Mouse (Mus musculus): ENCODE measurements around the gene Clint1. TPM values are rescaled to one million over a fixed set of nuclear protein-coding genes. Genes with fewer than 3 reads are reported as not detected.
A peak's percentile ranks its signal among the peaks of the same experiment; 100 is the strongest.

The Clint1 gene
- 72.7 and 84.5 TPM in 2 replicates for polyA plus RNA-seq (2015; fragmentation: Nextera tagmentation; extraction: Ambion mirVana)

- peak within 1 kb of the TSS; percentile 95 for H3K9ac ChIP-seq
- H3K4me2 ChIP-seq: peak within 1 kb of the TSS; percentile 66
- peaks cover 8% of the 10 kb centered on the region; the same call in 1 of the 2 replicates for H3K27me3 ChIP-seq
- 0 out of 2 replicates have a peak, but pooled peaks cover 3% of the 10 kb centered on the region for H3K36me3 ChIP-seq
- WGBS: under 1% methylated on average over 57 of the region's 57 CpGs
- ATAC-seq (ENCODE audit: insufficient number of reproducible peaks, low FRiP score, low TSS enrichment, low read depth): peak; percentile 79
- no peaks in the 10 kb centered on the region for H3K9me3 ChIP-seq
- H3K4me3 ChIP-seq: peak within 1 kb of the TSS; percentile 97
- H3K4me1 ChIP-seq: peaks cover 37% of the 10 kb centered on the region
- peak within 1 kb of the TSS; percentile 80 for H3K27ac ChIP-seq
Measured at GRCm38 (mm10) chr11:45851516-45852123, at the start of gene Clint1. Gene Clint1, plus strand, starts transcription at chr11:45852051.

- Histone ChIP-seq H3K4me3 (no peak overlapping the region), H3K36me3 (no peaks in the 10 kb centered on the region), H3K9ac (no peak overlapping the region), H3K27ac (no peak overlapping the region), H3K4me1 (peaks cover 12% of the 10 kb centered on the region; the same call in 1 of the 2 replicates), H3K4me2 (no peak overlapping the region), H3K27me3 (no peaks in the 10 kb centered on the region), H3K9me3 (no peaks in the 10 kb centered on the region)
- WGBS: 67% methylated on average over 4 of the region's 4 CpGs
- no peak for ATAC-seq (ENCODE audit: insufficient number of reproducible peaks, low FRiP score, low TSS enrichment, low read depth)
Measured at GRCm38 (mm10) chr11:45804068-45804467, 47.8 kb upstream of the Clint1 start.

GRCm38 (mm10) chr11:45805312-45805772 is 46.5 kb upstream of the Clint1 start:
- Histone ChIP-seq H3K4me3 (no peak overlapping the region), H3K27me3 (no peaks in the 10 kb centered on the region), H3K9ac (no peak overlapping the region), H3K9me3 (no peaks in the 10 kb centered on the region), H3K4me1 (no peaks in the 10 kb centered on the region), H3K4me2 (no peak overlapping the region), H3K27ac (0 out of 2 replicates have a peak overlapping the region, but pooled peaks have one; percentile 33), H3K36me3 (no peaks in the 10 kb centered on the region)
- ATAC-seq (ENCODE audit: insufficient number of reproducible peaks, low FRiP score, low TSS enrichment, low read depth): no peak
- WGBS: 76% methylated on average over 6 of the region's 6 CpGs

GRCm38 (mm10) chr11:45805810-45806209 is 46.0 kb upstream of the Clint1 start:
- Histone ChIP-seq H3K36me3 (no peaks in the 10 kb centered on the region), H3K27ac (no peak overlapping the region), H3K4me3 (no peak overlapping the region), H3K9me3 (no peaks in the 10 kb centered on the region), H3K4me1 (no peaks in the 10 kb centered on the region), H3K27me3 (no peaks in the 10 kb centered on the region), H3K9ac (no peak overlapping the region), H3K4me2 (no peak overlapping the region)
- WGBS: 73% methylated on average over 2 of the region's 2 CpGs
- ATAC-seq (ENCODE audit: insufficient number of reproducible peaks, low FRiP score, low TSS enrichment, low read depth): no peak

- no peaks in the 10 kb centered on the region for H3K9me3 ChIP-seq
- no peak for ATAC-seq (ENCODE audit: insufficient number of reproducible peaks, low FRiP score, low TSS enrichment, low read depth)
- H3K4me1 ChIP-seq: no peaks in the 10 kb centered on the region
- H3K36me3 ChIP-seq: no peaks in the 10 kb centered on the region
- H3K4me3 ChIP-seq: no peak overlapping the region
- H3K27ac ChIP-seq: no peak overlapping the region
- H3K4me2 ChIP-seq: no peak overlapping the region
- WGBS: 80% methylated on average over 2 of the region's 2 CpGs
- H3K27me3 ChIP-seq: no peaks in the 10 kb centered on the region
- H3K9ac ChIP-seq: no peak overlapping the region
Measured at GRCm38 (mm10) chr11:45806264-45806663, 45.6 kb upstream of the Clint1 start.

GRCm38 (mm10) chr11:45806809-45807208 is 45.0 kb upstream of the Clint1 start:
- Histone ChIP-seq H3K4me2 (no peak overlapping the region), H3K4me3 (no peak overlapping the region), H3K9me3 (no peaks in the 10 kb centered on the region), H3K36me3 (no peaks in the 10 kb centered on the region), H3K27me3 (no peaks in the 10 kb centered on the region), H3K9ac (no peak overlapping the region), H3K27ac (no peak overlapping the region), H3K4me1 (no peaks in the 10 kb centered on the region)
- no peak for ATAC-seq (ENCODE audit: insufficient number of reproducible peaks, low FRiP score, low TSS enrichment, low read depth)
- WGBS: 89% methylated on average over 3 of the region's 3 CpGs

GRCm38 (mm10) chr11:45807820-45808219 is 44.0 kb upstream of the Clint1 start:
- H3K4me2 ChIP-seq: no peak overlapping the region
- H3K36me3 ChIP-seq: no peaks in the 10 kb centered on the region
- 76% methylated on average over 12 of the region's 12 CpGs for WGBS
- H3K4me3 ChIP-seq: no peak overlapping the region
- no peaks in the 10 kb centered on the region for H3K9me3 ChIP-seq
- no peaks in the 10 kb centered on the region for H3K27me3 ChIP-seq
- no peak for ATAC-seq (ENCODE audit: insufficient number of reproducible peaks, low FRiP score, low TSS enrichment, low read depth)
- no peaks in the 10 kb centered on the region for H3K4me1 ChIP-seq
- H3K9ac ChIP-seq: no peak overlapping the region
- H3K27ac ChIP-seq: no peak overlapping the region

- Histone ChIP-seq H3K9me3 (no peaks in the 10 kb centered on the region), H3K4me3 (no peak overlapping the region), H3K27me3 (no peaks in the 10 kb centered on the region), H3K9ac (no peak overlapping the region), H3K4me1 (no peaks in the 10 kb centered on the region), H3K27ac (no peak overlapping the region), H3K4me2 (no peak overlapping the region), H3K36me3 (no peaks in the 10 kb centered on the region)
- ATAC-seq (ENCODE audit: insufficient number of reproducible peaks, low FRiP score, low TSS enrichment, low read depth): no peak
- WGBS: 38% methylated on average over 5 of the region's 5 CpGs
Measured at GRCm38 (mm10) chr11:45809424-45809823, 42.4 kb upstream of the Clint1 start.

GRCm38 (mm10) chr11:45810056-45810455 is 41.8 kb upstream of the Clint1 start:
- H3K4me3 ChIP-seq: no peak overlapping the region
- no peaks in the 10 kb centered on the region for H3K4me1 ChIP-seq
- H3K36me3 ChIP-seq: no peaks in the 10 kb centered on the region
- ATAC-seq (ENCODE audit: insufficient number of reproducible peaks, low FRiP score, low TSS enrichment, low read depth): no peak
- WGBS: 67% methylated on average over 6 of the region's 6 CpGs
- H3K9me3 ChIP-seq: no peaks in the 10 kb centered on the region
- no peak overlapping the region for H3K9ac ChIP-seq
- no peak overlapping the region for H3K4me2 ChIP-seq
- H3K27ac ChIP-seq: no peak overlapping the region
- H3K27me3 ChIP-seq: no peaks in the 10 kb centered on the region

- ATAC-seq (ENCODE audit: insufficient number of reproducible peaks, low FRiP score, low TSS enrichment, low read depth): no peak
- Histone ChIP-seq H3K9me3 (no peaks in the 10 kb centered on the region), H3K4me2 (no peak overlapping the region), H3K9ac (no peak overlapping the region), H3K4me3 (no peak overlapping the region), H3K36me3 (no peaks in the 10 kb centered on the region), H3K4me1 (no peaks in the 10 kb centered on the region), H3K27me3 (no peaks in the 10 kb centered on the region), H3K27ac (no peak overlapping the region)
- WGBS: 89% methylated on average over 8 of the region's 8 CpGs
Measured at GRCm38 (mm10) chr11:45810805-45811204, 41.0 kb upstream of the Clint1 start.

- Histone ChIP-seq H3K9me3 (no peaks in the 10 kb centered on the region), H3K9ac (no peak overlapping the region), H3K4me1 (no peaks in the 10 kb centered on the region), H3K36me3 (no peaks in the 10 kb centered on the region), H3K4me3 (no peak overlapping the region), H3K27me3 (no peaks in the 10 kb centered on the region), H3K27ac (no peak overlapping the region), H3K4me2 (no peak overlapping the region)
- WGBS: 67% methylated on average over 10 of the region's 10 CpGs
- ATAC-seq (ENCODE audit: insufficient number of reproducible peaks, low FRiP score, low TSS enrichment, low read depth): no peak
Measured at GRCm38 (mm10) chr11:45815603-45816002, 36.2 kb upstream of the Clint1 start.

GRCm38 (mm10) chr11:45816712-45817111 is 35.1 kb upstream of the Clint1 start:
- H3K4me2 ChIP-seq: no peak overlapping the region
- no peaks in the 10 kb centered on the region for H3K9me3 ChIP-seq
- H3K36me3 ChIP-seq: no peaks in the 10 kb centered on the region
- ATAC-seq (ENCODE audit: insufficient number of reproducible peaks, low FRiP score, low TSS enrichment, low read depth): no peak
- H3K27ac ChIP-seq: no peak overlapping the region
- WGBS: 67% methylated on average over 1 of the region's 1 CpGs
- no peaks in the 10 kb centered on the region for H3K27me3 ChIP-seq
- no peak overlapping the region for H3K9ac ChIP-seq
- H3K4me3 ChIP-seq: no peak overlapping the region
- H3K4me1 ChIP-seq: no peaks in the 10 kb centered on the region
